Mouse (Mus musculus) midbrain, postnatal 0 days (tissue): ENCODE measurements at regions not wholly inside any gene's neighbourhood (a gene's known extent, or its start where the extent isn't known, plus 50 kb on each side); places are given as distances from the start of the nearest gene placed in this dataset.
A peak's percentile ranks its signal among the peaks of the same experiment; 100 is the strongest.

Experiments used
- ATAC-seq: fragments of 200-750 bp; cut with Nextera tagmentation; 2 replicates; pipeline ENCODE4 v1.8.0; 2017; ENCODE audit warnings: moderate number of reproducible peaks, mild to moderate bottlenecking, moderate TSS enrichment, moderate library complexity; ENCODE audit not compliant: low FRiP score
- DNase-seq: peaks from one replicate; pipeline ENCODE4 v3.0.0-alpha.2; 2015; ENCODE audit warnings: low spot score
- H3K27ac ChIP-seq: fragments of 300-500 bp; sonication (generic); 2 replicates; pipeline ENCODE4 v1.5.1; 2014; ENCODE audit warnings: low read depth, mild to moderate bottlenecking, low read length, mixed read lengths
- H3K27me3 ChIP-seq: fragments of 300-500 bp; sonication (generic); 2 replicates; pipeline ENCODE4 v1.6.1; 2014; ENCODE audit warnings: low read length, control low read depth, mixed read lengths; ENCODE audit not compliant: insufficient read depth
- H3K36me3 ChIP-seq: fragments of 300-500 bp; sonication (generic); 2 replicates; pipeline ENCODE4 v1.6.1; 2014; ENCODE audit warnings: low read length, control low read depth, mixed read lengths; ENCODE audit not compliant: insufficient read depth
- H3K4me1 ChIP-seq: fragments of 300-500 bp; sonication (generic); 2 replicates; pipeline ENCODE4 v1.6.1; 2014; ENCODE audit warnings: mild to moderate bottlenecking, control low read depth, antibody characterized with exemption, low read length, mixed read lengths; ENCODE audit not compliant: insufficient read depth
- H3K4me2 ChIP-seq: fragments of 300-500 bp; sonication (generic); 2 replicates; pipeline ENCODE4 v1.6.1; 2014; ENCODE audit warnings: low read depth, mild to moderate bottlenecking, low read length, mixed read lengths; ENCODE audit not compliant: poor library complexity, severe bottlenecking
- H3K4me3 ChIP-seq: fragments of 300-500 bp; sonication (generic); 2 replicates; pipeline ENCODE4 v1.5.1; 2014; ENCODE audit warnings: low read depth, mild to moderate bottlenecking, low read length, moderate library complexity
- H3K9ac ChIP-seq: fragments of 300-500 bp; sonication (generic); replicated peaks from 2 replicates; pipeline ENCODE4 v1.6.1; 2014; ENCODE audit warnings: mild to moderate bottlenecking, low read length, moderate library complexity, mixed read lengths; ENCODE audit not compliant: poor library complexity, severe bottlenecking
- H3K9me3 ChIP-seq: fragments of 300-500 bp; sonication (generic); 2 replicates; pipeline ENCODE4 v1.6.1; 2016; ENCODE audit warnings: low read length, control low read depth
- CTCF ChIP-seq: IDR thresholded peaks from 2 replicates; pipeline ENCODE4 v1.5.1; 2016; ENCODE audit warnings: antibody characterized with exemption, mild to moderate bottlenecking
- WGBS: fragments of 180-500 bp; shearing (Covaris S2); extraction: QIAGEN DNeasy Blood & Tissue Kit; methylation state at CpG from one replicate; pipeline ENCODE4 v1.1.7; 2014; 5-methylcytosine and 5-hydroxymethylcytosine counted together

DNA sequence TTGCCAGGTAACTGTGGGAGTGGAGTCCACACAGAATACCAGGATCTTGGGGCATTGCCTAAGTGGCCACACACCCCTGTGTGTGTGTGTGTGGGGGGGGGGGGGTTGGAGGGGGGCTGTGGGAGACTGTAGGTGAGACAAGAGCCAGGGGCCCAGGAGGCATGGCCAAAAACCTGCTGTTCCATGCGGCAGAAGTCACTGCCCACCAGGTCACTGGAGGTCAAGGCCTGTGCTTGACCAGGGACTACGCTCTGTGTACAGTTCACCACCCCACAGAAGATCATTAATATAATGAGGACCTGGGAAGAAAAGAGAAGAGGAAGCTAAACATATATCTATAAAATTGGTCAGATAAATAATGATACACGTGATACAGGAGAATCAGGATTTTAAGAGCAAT, 889.5 kb downstream of the Ankrd7 start:
- no peak overlapping the region for H3K4me3 ChIP-seq
- no peaks in the 10 kb centered on the region for H3K27me3 ChIP-seq
- H3K4me2 ChIP-seq = no peak overlapping the region
- ATAC-seq = no peak
- no peaks in the 10 kb centered on the region for H3K4me1 ChIP-seq
- H3K9me3 ChIP-seq = no peaks in the 10 kb centered on the region
- H3K9ac ChIP-seq = no peak overlapping the region
- WGBS = 93% methylated on average over 3 of the region's 3 CpGs
- no peak for TF ChIP-seq CTCF
- H3K27ac ChIP-seq = no peak overlapping the region
- DNase-seq = no peak
- H3K36me3 ChIP-seq = no peaks in the 10 kb centered on the region

DNA sequence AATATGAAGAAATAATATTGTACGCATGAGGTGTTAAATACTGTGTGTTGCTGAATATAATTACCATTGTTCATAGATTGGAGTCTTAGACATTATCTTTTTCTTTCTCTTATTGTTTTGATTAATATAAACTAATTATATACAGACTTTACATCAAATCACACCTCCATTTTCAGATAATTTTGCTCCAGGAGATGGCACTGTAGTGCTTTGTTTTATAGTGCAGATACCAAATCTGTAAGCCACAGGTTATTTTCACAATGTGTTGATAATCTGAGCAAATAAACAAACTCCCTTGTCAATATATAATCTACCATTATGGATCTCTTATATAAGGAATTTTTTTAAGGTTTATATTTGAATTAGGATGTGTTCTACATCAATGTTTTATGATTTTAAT, 899.3 kb downstream of the Ankrd7 start:
- peak; percentile 56 for DNase-seq
- 89% methylated on average over 1 of the region's 1 CpGs for WGBS

More for the DNA sequence above, 899.3 kb downstream of the Ankrd7 start:
- H3K4me2 ChIP-seq = no peak overlapping the region
- H3K36me3 ChIP-seq = no peaks in the 10 kb centered on the region
- H3K27ac ChIP-seq = no peak overlapping the region
- H3K4me1 ChIP-seq = no peaks in the 10 kb centered on the region
- H3K4me3 ChIP-seq = no peak overlapping the region
- H3K9ac ChIP-seq = no peak overlapping the region
- no peaks in the 10 kb centered on the region for H3K9me3 ChIP-seq
- no peak for ATAC-seq
- TF ChIP-seq CTCF = peak; percentile 66
- H3K27me3 ChIP-seq = no peaks in the 10 kb centered on the region
